Mouse (Mus musculus) brain, embryonic 14.5 days (tissue): ENCODE results near the gene Pinlyp. TPM values are rescaled to one million over a fixed set of nuclear protein-coding genes. Genes with fewer than 3 reads are reported as not detected.

Experiments
- DNase-seq: peaks from one replicate; pipeline ENCODE4 v3.0.0-alpha.2; 2011; ENCODE audit warnings: low read depth
- CTCF ChIP-seq: fragments of 200-500 bp; IDR thresholded peaks from 2 replicates; pipeline ENCODE4 v1.5.1; 2012; ENCODE audit warnings: inconsistent platforms, mild to moderate bottlenecking, moderate library complexity, borderline replicate concordance; ENCODE audit not compliant: insufficient read depth, insufficient read length; ENCODE audit errors: extremely low read depth
- POLR2A ChIP-seq: fragments of 200-500 bp; IDR thresholded peaks from 2 replicates; pipeline ENCODE4 v1.6.1; 2012; ENCODE audit warnings: mild to moderate bottlenecking, inconsistent platforms, borderline replicate concordance; ENCODE audit not compliant: poor library complexity, insufficient read depth, insufficient read length, severe bottlenecking; ENCODE audit errors: extremely low read depth
- polyA plus RNA-seq: library from polyadenylated mRNA; depleted of rRNA; stranded (reverse); fragments of >200 nt; gene quantifications from 2 replicates; pipeline ENCODE4 v1.2.3, GENCODE M21; 2012

Gene Pinlyp
- polyA plus RNA-seq, 1 experiment: 0.21 TPM

GRCm38 (mm10) chr7:24584876-24585275 is 39.0 kb upstream of the Pinlyp start:
- DNase-seq: no peak
- TF ChIP-seq POLR2A (no peak), CTCF (no peak)

- DNase-seq: no peak
- TF ChIP-seq CTCF: no peak
Observed at GRCm38 (mm10) chr7:24577811-24578210, 31.9 kb upstream of the Pinlyp start.

- TF ChIP-seq POLR2A (no peak), CTCF (no peak)
- no peak for DNase-seq
Observed at GRCm38 (mm10) chr7:24574224-24574796, 28.4 kb upstream of the Pinlyp start.

DNA sequence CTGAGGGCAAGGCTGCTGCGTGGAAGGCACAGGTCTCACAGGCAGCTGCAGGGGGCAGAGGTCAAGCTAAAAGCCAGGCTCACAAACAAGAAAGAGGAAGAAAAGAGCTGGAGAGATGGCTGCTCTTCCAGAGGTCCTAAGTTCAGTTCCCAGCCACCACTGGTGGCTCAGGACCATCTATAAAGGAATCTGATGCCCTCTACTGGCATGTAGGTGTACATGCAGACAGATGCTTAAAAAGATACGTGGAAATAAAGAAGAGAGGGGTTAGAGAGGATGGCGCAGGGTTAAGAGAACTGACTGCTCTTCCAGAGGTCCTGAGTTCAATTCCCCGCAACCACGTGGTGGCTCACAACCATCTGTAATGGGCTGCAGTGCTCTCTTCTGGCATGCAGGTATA is 26.5 kb upstream of the Pinlyp start:
- no peak for DNase-seq
- TF ChIP-seq POLR2A (no peak), CTCF (peak; percentile 35; the same call in 1 of the 2 replicates)

DNA sequence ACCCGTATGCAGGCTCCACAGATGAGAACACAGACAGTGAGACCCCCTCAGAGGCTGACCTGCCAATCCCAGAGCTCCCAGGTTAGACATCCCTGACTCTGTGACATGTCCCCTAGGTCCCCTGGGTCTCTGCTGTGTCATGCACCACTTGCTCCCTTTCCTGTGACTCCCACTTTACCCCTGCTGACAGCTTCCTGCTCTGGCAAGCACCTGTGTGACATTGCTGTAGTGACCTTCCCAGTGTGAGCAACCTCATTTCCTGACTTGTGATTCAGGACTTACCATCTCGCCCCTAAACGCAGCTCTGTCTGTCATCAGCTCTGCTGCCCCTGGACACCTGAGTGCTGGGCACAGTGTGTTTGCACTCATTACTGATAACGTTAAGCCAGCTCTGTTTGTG is 25.2 kb upstream of the Pinlyp start:
- DNase-seq: no peak
- TF ChIP-seq POLR2A: no peak

- DNase-seq: no peak
- TF ChIP-seq CTCF: no peak
- no peak for TF ChIP-seq POLR2A
Observed at GRCm38 (mm10) chr7:24568512-24568911, 22.6 kb upstream of the Pinlyp start.

DNA sequence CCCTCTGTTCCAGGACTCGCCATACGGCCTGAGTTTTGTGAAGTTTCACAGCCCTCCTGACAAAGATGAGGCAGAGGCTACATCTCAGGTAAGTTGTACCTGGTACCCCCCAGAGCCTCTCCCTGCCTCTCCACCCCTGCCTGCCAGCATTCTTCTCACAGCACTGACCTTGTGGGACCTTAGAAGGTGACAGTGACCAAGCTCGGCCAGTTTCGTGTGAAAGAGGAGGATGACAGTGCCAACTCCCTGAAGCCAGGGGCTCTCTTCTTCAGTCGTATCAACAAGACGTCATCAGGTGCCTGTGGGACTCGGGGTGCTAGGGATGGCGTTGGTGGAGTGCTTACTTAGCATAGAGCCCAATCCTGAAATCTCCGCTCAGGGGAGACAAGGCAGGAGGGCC is 20.3 kb upstream of the Pinlyp start:
- TF ChIP-seq POLR2A (no peak), CTCF (no peak)
- no peak for DNase-seq

DNA sequence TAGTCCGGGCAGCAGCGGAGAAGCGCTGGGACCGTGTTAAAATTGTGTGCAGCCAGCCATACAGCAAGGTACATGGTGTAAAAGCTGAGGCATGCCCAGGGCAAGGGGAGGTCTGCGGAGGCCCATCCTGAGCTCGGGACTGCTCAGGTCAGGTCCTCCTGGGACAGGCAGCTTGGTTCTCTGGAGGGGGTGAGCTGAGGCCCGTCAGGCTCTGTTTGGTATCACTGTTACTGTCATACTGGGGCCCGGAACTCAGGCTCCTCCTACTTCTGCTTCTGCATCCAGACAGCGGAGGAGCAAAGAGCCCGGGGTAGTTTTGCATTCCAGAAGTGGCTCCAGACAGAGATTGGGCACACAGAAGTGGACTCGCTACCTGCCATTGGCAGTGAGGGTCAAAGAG is 19.7 kb upstream of the Pinlyp start:
- DNase-seq: no peak
- no peak for TF ChIP-seq POLR2A
- TF ChIP-seq CTCF: no peak

- TF ChIP-seq POLR2A: no peak
- TF ChIP-seq CTCF: peak; percentile 89
- DNase-seq: peak; percentile 51
Observed at GRCm38 (mm10) chr7:24564607-24565265, 18.8 kb upstream of the Pinlyp start.

GRCm38 (mm10) chr7:24563837-24564206 is 17.9 kb upstream of the Pinlyp start:
- DNase-seq: no peak
- TF ChIP-seq POLR2A: no peak
- TF ChIP-seq CTCF: no peak

- DNase-seq: no peak
- no peak for TF ChIP-seq CTCF
- TF ChIP-seq POLR2A: no peak
Observed at GRCm38 (mm10) chr7:24563191-24563836, 17.4 kb upstream of the Pinlyp start.

- no peak for DNase-seq
- TF ChIP-seq CTCF (no peak), POLR2A (no peak)
Observed at GRCm38 (mm10) chr7:24561450-24561849, 15.5 kb upstream of the Pinlyp start.
